Mouse (Mus musculus): ENCODE results near the gene Rnf220. TPM values are rescaled to one million over a fixed set of nuclear protein-coding genes. Genes with fewer than 3 reads are reported as not detected.

The Rnf220 gene
- total and polyA plus RNA-seq, 2 experiments = 13.3 to 31.0 TPM

GRCm38 (mm10) chr4:117250982-117251381 is 245.9 kb downstream of the Rnf220 start:
- peaks cover 20% of the 10 kb centered on the region for H3K4me1 ChIP-seq (ENCODE audit: control insufficient read depth, insufficient read depth, low read length)
- no peak overlapping the region for H3K9ac ChIP-seq (ENCODE audit: low read depth, low read length)
- H3K4me3 ChIP-seq (ENCODE audit: insufficient read depth, low read depth, low read length) = no peak overlapping the region
- TF ChIP-seq POLR2A (IDR thresholded peaks at IDR 0.05; ENCODE audit: extremely low read depth, insufficient read depth, low read length) (no peak), CTCF (IDR thresholded peaks at IDR 0.05; ENCODE audit: low read depth, low read length) (no peak)
- H3K27ac ChIP-seq (replicated peaks; ENCODE audit: insufficient read depth, low read depth, low read length) = no peak overlapping the region
- no peaks in the 10 kb centered on the region for H3K36me3 ChIP-seq (ENCODE audit: control insufficient read depth, insufficient read depth, low read length)
- no peaks in the 10 kb centered on the region for H3K27me3 ChIP-seq (ENCODE audit: control insufficient read depth, insufficient read depth, low read length)
- DNase-seq (ENCODE audit: extremely low read depth, low read depth, low spot score) = no peak
- H3K79me2 ChIP-seq (ENCODE audit: control insufficient read depth, insufficient read depth, low read length) = peaks cover 6% of the 10 kb centered on the region; the same call in 1 of the 2 replicates
- WGBS = 76% methylated on average over 1 of the region's 1 CpGs

- no peak for TF ChIP-seq POLR2A (IDR thresholded peaks at IDR 0.05; ENCODE audit: extremely low read depth, insufficient read depth, low read length)
- TF ChIP-seq CTCF (IDR thresholded peaks at IDR 0.05; ENCODE audit: low read depth, low read length) = no peak
These were observed 256.0 kb downstream of the Rnf220 start for GRCm38 (mm10) chr4:117240867-117241266.

GRCm38 (mm10) chr4:117239153-117239552 is 257.7 kb downstream of the Rnf220 start:
- no peaks in the 10 kb centered on the region for H3K79me2 ChIP-seq (ENCODE audit: control insufficient read depth, insufficient read depth, low read length)
- H3K27me3 ChIP-seq (ENCODE audit: control insufficient read depth, insufficient read depth, low read length) = no peaks in the 10 kb centered on the region
- DNase-seq (ENCODE audit: extremely low read depth, low read depth, low spot score) = no peak
- no peak overlapping the region for H3K27ac ChIP-seq (replicated peaks; ENCODE audit: insufficient read depth, low read depth, low read length)
- 60% methylated on average over 2 of the region's 2 CpGs for WGBS
- TF ChIP-seq CTCF (IDR thresholded peaks at IDR 0.05; ENCODE audit: low read depth, low read length) (no peak), POLR2A (IDR thresholded peaks at IDR 0.05; ENCODE audit: extremely low read depth, insufficient read depth, low read length) (no peak)
- H3K36me3 ChIP-seq (ENCODE audit: control insufficient read depth, insufficient read depth, low read length) = no peaks in the 10 kb centered on the region
- no peaks in the 10 kb centered on the region; the same call in 1 of the 2 replicates for H3K4me1 ChIP-seq (ENCODE audit: control insufficient read depth, insufficient read depth, low read length)
- H3K9ac ChIP-seq (ENCODE audit: low read depth, low read length) = no peak overlapping the region
- H3K4me3 ChIP-seq (ENCODE audit: insufficient read depth, low read depth, low read length) = no peak overlapping the region

More at GRCm38 (mm10) chr4:117240867-117241266, 256.0 kb downstream of the Rnf220 start:
- Histone ChIP-seq H3K9ac (ENCODE audit: low read depth, low read length) (no peak overlapping the region), H3K4me3 (ENCODE audit: insufficient read depth, low read depth, low read length) (no peak overlapping the region), H3K36me3 (ENCODE audit: control insufficient read depth, insufficient read depth, low read length) (no peaks in the 10 kb centered on the region), H3K27me3 (ENCODE audit: control insufficient read depth, insufficient read depth, low read length) (no peaks in the 10 kb centered on the region), H3K27ac (replicated peaks; ENCODE audit: insufficient read depth, low read depth, low read length) (no peak overlapping the region), H3K79me2 (ENCODE audit: control insufficient read depth, insufficient read depth, low read length) (no peaks in the 10 kb centered on the region), H3K4me1 (ENCODE audit: control insufficient read depth, insufficient read depth, low read length) (no peaks in the 10 kb centered on the region; the same call in 1 of the 2 replicates)
- 32% methylated on average over 6 of the region's 6 CpGs for WGBS
- peak; percentile 80 for DNase-seq (ENCODE audit: extremely low read depth, low read depth, low spot score)

GRCm38 (mm10) chr4:117235822-117236221 is 261.0 kb downstream of the Rnf220 start:
- TF ChIP-seq POLR2A (IDR thresholded peaks at IDR 0.05; ENCODE audit: extremely low read depth, insufficient read depth, low read length) (no peak), CTCF (IDR thresholded peaks at IDR 0.05; ENCODE audit: low read depth, low read length) (no peak)
- no peaks in the 10 kb centered on the region for H3K36me3 ChIP-seq (ENCODE audit: control insufficient read depth, insufficient read depth, low read length)
- no peak overlapping the region for H3K9ac ChIP-seq (ENCODE audit: low read depth, low read length)
- 71% methylated on average over 4 of the region's 4 CpGs for WGBS
- no peak overlapping the region for H3K27ac ChIP-seq (replicated peaks; ENCODE audit: insufficient read depth, low read depth, low read length)
- no peak overlapping the region for H3K4me3 ChIP-seq (ENCODE audit: insufficient read depth, low read depth, low read length)
- peaks cover 4% of the 10 kb centered on the region for H3K4me1 ChIP-seq (ENCODE audit: control insufficient read depth, insufficient read depth, low read length)
- H3K27me3 ChIP-seq (ENCODE audit: control insufficient read depth, insufficient read depth, low read length) = no peaks in the 10 kb centered on the region
- DNase-seq (ENCODE audit: extremely low read depth, low read depth, low spot score) = peak; percentile 39
- no peaks in the 10 kb centered on the region for H3K79me2 ChIP-seq (ENCODE audit: control insufficient read depth, insufficient read depth, low read length)

- DNase-seq (ENCODE audit: extremely low read depth, low read depth, low spot score) = no peak
- Histone ChIP-seq H3K79me2 (ENCODE audit: control insufficient read depth, insufficient read depth, low read length) (no peaks in the 10 kb centered on the region), H3K27me3 (ENCODE audit: control insufficient read depth, insufficient read depth, low read length) (no peaks in the 10 kb centered on the region), H3K36me3 (ENCODE audit: control insufficient read depth, insufficient read depth, low read length) (no peaks in the 10 kb centered on the region), H3K9ac (ENCODE audit: low read depth, low read length) (no peak overlapping the region), H3K4me1 (ENCODE audit: control insufficient read depth, insufficient read depth, low read length) (peaks cover 6% of the 10 kb centered on the region; the same call in 1 of the 2 replicates), H3K4me3 (ENCODE audit: insufficient read depth, low read depth, low read length) (no peak overlapping the region), H3K27ac (replicated peaks; ENCODE audit: insufficient read depth, low read depth, low read length) (no peak overlapping the region)
- 89% methylated on average over 7 of the region's 7 CpGs for WGBS
- TF ChIP-seq POLR2A (IDR thresholded peaks at IDR 0.05; ENCODE audit: extremely low read depth, insufficient read depth, low read length) = no peak
- no peak for TF ChIP-seq CTCF (IDR thresholded peaks at IDR 0.05; ENCODE audit: low read depth, low read length)
These were observed 262.6 kb downstream of the Rnf220 start for GRCm38 (mm10) chr4:117234166-117234741.

GRCm38 (mm10) chr4:117231208-117231607 is 265.6 kb downstream of the Rnf220 start:
- WGBS = 19% methylated on average over 2 of the region's 2 CpGs
- TF ChIP-seq POLR2A (IDR thresholded peaks at IDR 0.05; ENCODE audit: extremely low read depth, insufficient read depth, low read length) = no peak
- no peak for TF ChIP-seq CTCF (IDR thresholded peaks at IDR 0.05; ENCODE audit: low read depth, low read length)
- peak overlapping the region; percentile 49 for H3K27ac ChIP-seq (replicated peaks; ENCODE audit: insufficient read depth, low read depth, low read length)

More at GRCm38 (mm10) chr4:117231208-117231607, 265.6 kb downstream of the Rnf220 start:
- peaks cover 6% of the 10 kb centered on the region; the same call in 1 of the 2 replicates for H3K4me1 ChIP-seq (ENCODE audit: control insufficient read depth, insufficient read depth, low read length)
- H3K36me3 ChIP-seq (ENCODE audit: control insufficient read depth, insufficient read depth, low read length) = no peaks in the 10 kb centered on the region
- DNase-seq (ENCODE audit: extremely low read depth, low read depth, low spot score) = peak; percentile 98
- no peaks in the 10 kb centered on the region for H3K27me3 ChIP-seq (ENCODE audit: control insufficient read depth, insufficient read depth, low read length)
- no peaks in the 10 kb centered on the region for H3K79me2 ChIP-seq (ENCODE audit: control insufficient read depth, insufficient read depth, low read length)
- no peak overlapping the region for H3K4me3 ChIP-seq (ENCODE audit: insufficient read depth, low read depth, low read length)
- H3K9ac ChIP-seq (ENCODE audit: low read depth, low read length) = no peak overlapping the region

Data from liver, adult 2 months (tissue).